Mouse (Mus musculus): ENCODE measurements around the gene Hoxd13. TPM values are rescaled to one million over a fixed set of nuclear protein-coding genes. Genes with fewer than 3 reads are reported as not detected.

Gene Hoxd13
- polyA plus RNA-seq, 1 experiment from 2014 or later = not detected

DNA sequence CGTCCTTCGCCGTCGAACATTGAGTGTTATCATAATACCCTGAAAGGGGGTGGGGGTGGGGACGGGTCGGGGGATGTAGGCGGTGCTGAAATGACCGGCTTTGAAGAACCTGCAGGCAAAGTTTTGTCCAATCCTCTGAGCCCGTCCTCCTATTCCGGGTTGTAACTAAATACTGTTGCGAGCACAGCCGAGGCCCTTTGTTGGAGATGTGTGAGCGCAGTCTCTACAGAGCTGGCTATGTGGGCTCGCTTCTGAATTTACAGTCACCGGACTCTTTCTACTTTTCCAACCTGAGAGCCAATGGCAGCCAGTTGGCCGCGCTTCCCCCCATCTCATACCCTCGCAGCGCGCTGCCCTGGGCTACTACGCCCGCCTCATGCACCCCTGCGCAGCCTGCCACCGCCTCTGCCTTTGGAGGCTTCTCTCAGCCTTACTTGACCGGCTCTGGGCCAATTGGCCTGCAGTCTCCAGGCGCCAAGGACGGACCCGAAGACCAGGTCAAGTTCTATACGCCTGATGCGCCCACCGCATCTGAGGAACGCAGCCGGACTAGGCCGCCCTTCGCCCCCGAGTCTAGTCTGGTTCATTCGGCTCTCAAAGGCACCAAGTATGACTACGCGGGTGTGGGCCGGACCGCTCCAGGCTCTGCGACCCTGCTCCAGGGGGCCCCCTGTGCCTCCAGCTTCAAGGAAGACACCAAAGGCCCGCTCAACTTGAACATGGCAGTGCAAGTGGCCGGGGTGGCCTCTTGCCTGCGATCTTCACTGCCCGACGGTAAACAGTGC lies 7.0 kb downstream of the Hoxd13 start, which contains the start of gene Hoxd12:
TSS of gene Hoxd12 (plus strand) at position 133 of the 785 bp plus-strand sequence.
- no peak within 1 kb of the TSS for H3K9ac ChIP-seq (replicated peaks; ENCODE audit: low read depth, low read length)
- no peaks in the 10 kb centered on the region for H3K36me3 ChIP-seq (ENCODE audit: control insufficient read depth, insufficient read depth, low read length)
- H3K4me1 ChIP-seq (ENCODE audit: control insufficient read depth, insufficient read depth, low read length) = 0 out of 2 replicates have a peak, but pooled peaks cover 2% of the 10 kb centered on the region
- H3K4me3 ChIP-seq (ENCODE audit: low read depth, low read length) = no peak within 1 kb of the TSS
- WGBS = 3% methylated on average over 47 of the region's 47 CpGs
- no peak within 1 kb of the TSS for H3K4me2 ChIP-seq (replicated peaks; ENCODE audit: low read depth, low read length)
- no peak within 1 kb of the TSS for H3K27ac ChIP-seq (ENCODE audit: low read length)
- no peaks in the 10 kb centered on the region for H3K9me3 ChIP-seq (ENCODE audit: control insufficient read depth, low read depth, low read length)
- peaks cover 83% of the 10 kb centered on the region for H3K27me3 ChIP-seq (ENCODE audit: control insufficient read depth, insufficient read depth, low read length)
- ATAC-seq (ENCODE audit: insufficient number of reproducible peaks, insufficient read depth, low FRiP score, low read depth) = no peak

DNA sequence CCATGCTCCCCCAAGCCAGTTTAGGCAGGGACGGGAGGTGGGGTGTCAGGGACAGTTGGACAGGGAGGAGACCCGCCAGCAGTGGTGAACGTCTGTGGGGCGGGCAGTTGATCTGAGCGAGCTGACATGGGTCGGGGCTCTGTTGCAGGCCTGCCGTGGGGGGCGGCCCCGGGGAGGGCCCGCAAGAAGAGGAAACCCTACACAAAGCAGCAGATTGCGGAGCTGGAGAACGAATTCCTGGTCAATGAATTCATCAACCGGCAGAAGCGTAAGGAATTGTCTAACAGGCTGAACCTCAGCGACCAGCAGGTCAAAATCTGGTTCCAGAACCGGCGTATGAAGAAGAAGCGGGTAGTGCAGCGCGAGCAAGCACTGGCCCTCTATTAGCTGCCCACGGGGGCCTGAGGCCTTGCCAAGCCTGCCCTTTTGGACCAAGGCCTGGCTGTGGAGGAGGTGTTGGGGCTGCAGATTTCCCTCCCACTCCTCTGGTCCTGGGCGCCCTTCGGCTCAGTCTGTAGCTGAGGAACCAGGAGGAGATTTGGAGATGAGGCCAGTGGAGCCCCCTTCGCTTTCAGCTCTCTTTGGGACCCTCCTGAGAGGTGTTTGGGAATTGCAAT lies 7.7 kb downstream of the Hoxd13 start:
- H3K4me1 ChIP-seq (ENCODE audit: control insufficient read depth, insufficient read depth, low read length) = 0 out of 2 replicates have a peak, but pooled peaks cover 2% of the 10 kb centered on the region
- no peak overlapping the region for H3K4me3 ChIP-seq (ENCODE audit: low read depth, low read length)
- H3K4me2 ChIP-seq (replicated peaks; ENCODE audit: low read depth, low read length) = no peak overlapping the region
- no peak for ATAC-seq (ENCODE audit: insufficient number of reproducible peaks, insufficient read depth, low FRiP score, low read depth)
- H3K36me3 ChIP-seq (ENCODE audit: control insufficient read depth, insufficient read depth, low read length) = no peaks in the 10 kb centered on the region
- no peak overlapping the region for H3K27ac ChIP-seq (ENCODE audit: low read length)
- WGBS = 7% methylated on average over 24 of the region's 24 CpGs
- H3K9ac ChIP-seq (replicated peaks; ENCODE audit: low read depth, low read length) = no peak overlapping the region
- H3K27me3 ChIP-seq (ENCODE audit: control insufficient read depth, insufficient read depth, low read length) = peaks cover 87% of the 10 kb centered on the region
- H3K9me3 ChIP-seq (ENCODE audit: control insufficient read depth, low read depth, low read length) = no peaks in the 10 kb centered on the region

DNA sequence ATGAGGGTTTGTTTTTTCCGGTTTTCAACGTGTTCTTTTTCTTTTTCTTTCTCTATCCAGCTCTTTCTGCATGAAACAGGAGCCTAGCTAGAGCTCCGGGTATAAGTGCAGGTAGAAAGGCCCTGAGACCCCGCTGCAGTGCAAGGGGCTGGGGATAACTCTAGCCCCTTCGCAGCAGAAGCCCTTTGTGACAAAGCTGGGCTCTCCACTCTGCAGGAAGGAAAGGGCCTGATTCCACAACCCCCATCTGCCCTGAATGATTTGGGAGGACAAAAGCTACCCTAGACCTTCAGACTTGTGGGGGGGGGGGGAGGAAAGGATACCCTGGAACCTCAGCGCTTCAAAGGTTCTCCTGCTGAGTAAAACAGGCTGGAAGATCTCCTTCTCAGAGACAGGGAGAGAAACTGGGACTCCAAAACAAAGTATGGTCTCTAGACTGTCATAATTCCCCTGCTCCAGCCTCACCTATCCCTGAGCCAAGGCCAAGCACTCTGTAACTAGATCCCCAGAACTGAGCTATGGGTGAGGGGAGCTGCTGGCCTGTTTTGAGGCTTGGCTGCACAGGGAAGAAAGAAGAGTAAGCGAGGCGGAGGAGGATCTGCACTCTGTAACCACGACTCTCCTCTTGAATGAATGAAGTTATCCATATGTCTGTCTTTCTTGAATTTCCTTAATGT lies 8.4 kb downstream of the Hoxd13 start:
- no peak overlapping the region for H3K4me2 ChIP-seq (replicated peaks; ENCODE audit: low read depth, low read length)
- no peak for ATAC-seq (ENCODE audit: insufficient number of reproducible peaks, insufficient read depth, low FRiP score, low read depth)
- H3K4me3 ChIP-seq (ENCODE audit: low read depth, low read length) = no peak overlapping the region

DNA sequence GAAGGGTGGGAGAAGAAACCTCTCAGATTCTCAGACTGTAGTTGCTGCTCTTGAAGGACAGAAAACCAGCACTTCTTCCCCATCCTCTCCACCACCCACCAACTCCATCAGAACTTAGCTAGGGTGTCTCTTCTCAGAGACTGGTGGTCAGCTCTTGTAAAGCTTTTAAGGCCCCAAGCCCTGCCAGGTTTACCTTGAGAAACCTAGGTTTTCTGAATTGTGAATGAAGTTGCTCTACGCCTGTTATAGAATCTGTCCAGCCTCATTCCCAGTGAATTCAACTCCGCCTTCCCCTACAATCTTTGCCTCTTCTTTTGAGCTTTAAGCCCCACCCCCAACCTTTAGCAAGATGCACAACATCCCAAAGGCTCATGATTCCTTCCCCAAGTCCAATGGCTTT lies 9.0 kb downstream of the Hoxd13 start:
- H3K27me3 ChIP-seq (ENCODE audit: control insufficient read depth, insufficient read depth, low read length) = peaks cover 92% of the 10 kb centered on the region
- H3K4me1 ChIP-seq (ENCODE audit: control insufficient read depth, insufficient read depth, low read length) = 0 out of 2 replicates have a peak, but pooled peaks cover 2% of the 10 kb centered on the region
- ATAC-seq (ENCODE audit: insufficient number of reproducible peaks, insufficient read depth, low FRiP score, low read depth) = no peak
- H3K4me2 ChIP-seq (replicated peaks; ENCODE audit: low read depth, low read length) = no peak overlapping the region
- no peak overlapping the region for H3K4me3 ChIP-seq (ENCODE audit: low read depth, low read length)
- no peaks in the 10 kb centered on the region for H3K9me3 ChIP-seq (ENCODE audit: control insufficient read depth, low read depth, low read length)
- WGBS = 18% methylated on average over 2 of the region's 2 CpGs
- no peak overlapping the region for H3K9ac ChIP-seq (replicated peaks; ENCODE audit: low read depth, low read length)
- H3K36me3 ChIP-seq (ENCODE audit: control insufficient read depth, insufficient read depth, low read length) = no peaks in the 10 kb centered on the region
- no peak overlapping the region for H3K27ac ChIP-seq (ENCODE audit: low read length)

More for the DNA sequence above, 8.4 kb downstream of the Hoxd13 start:
- 0 out of 2 replicates have a peak, but pooled peaks cover 2% of the 10 kb centered on the region for H3K4me1 ChIP-seq (ENCODE audit: control insufficient read depth, insufficient read depth, low read length)
- H3K9ac ChIP-seq (replicated peaks; ENCODE audit: low read depth, low read length) = no peak overlapping the region
- no peak overlapping the region for H3K27ac ChIP-seq (ENCODE audit: low read length)
- 4% methylated on average over 9 of the region's 9 CpGs for WGBS
- no peaks in the 10 kb centered on the region for H3K9me3 ChIP-seq (ENCODE audit: control insufficient read depth, low read depth, low read length)
- no peaks in the 10 kb centered on the region for H3K36me3 ChIP-seq (ENCODE audit: control insufficient read depth, insufficient read depth, low read length)
- H3K27me3 ChIP-seq (ENCODE audit: control insufficient read depth, insufficient read depth, low read length) = peaks cover 88% of the 10 kb centered on the region

DNA sequence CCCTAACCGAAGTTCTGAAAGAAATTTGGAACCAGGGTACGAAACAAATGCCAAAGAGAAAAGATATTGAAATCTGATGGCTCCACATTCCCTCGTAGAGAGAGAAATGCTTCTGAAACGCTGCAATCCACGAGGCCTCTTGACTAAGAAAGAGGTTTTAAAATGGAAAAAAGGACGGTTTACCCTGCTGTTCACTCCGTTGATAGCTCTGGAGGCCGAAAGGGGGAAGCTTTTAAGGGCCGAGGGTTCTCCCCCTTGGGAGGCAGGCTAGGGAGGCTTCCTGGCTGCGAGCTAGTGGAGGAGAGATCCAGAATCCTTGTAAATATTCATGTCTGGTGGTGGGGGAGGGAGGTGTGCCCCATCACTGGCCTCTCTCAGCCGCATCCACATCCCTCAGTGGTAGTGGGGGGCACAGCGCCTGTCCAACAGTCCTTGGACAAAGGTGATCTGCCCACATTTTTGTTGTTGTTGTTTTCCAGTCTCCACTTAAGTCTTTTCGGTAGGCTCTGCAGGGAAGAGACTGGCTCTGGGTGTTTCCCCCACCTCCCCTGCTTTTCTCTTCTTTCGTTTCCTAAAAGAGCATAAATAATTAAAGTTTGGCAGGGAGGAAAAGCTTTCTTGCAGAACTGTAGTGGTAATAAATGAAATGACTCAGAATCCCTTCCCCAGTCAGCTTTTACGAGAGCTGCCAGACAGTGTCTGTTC lies 10.9 kb downstream of the Hoxd13 start, which contains the start of gene Hoxd11:
TSS of gene Hoxd11 (plus strand) at position 667 of the 705 bp plus-strand sequence.
- Histone ChIP-seq H3K36me3 (ENCODE audit: control insufficient read depth, insufficient read depth, low read length) (no peaks in the 10 kb centered on the region), H3K4me2 (replicated peaks; ENCODE audit: low read depth, low read length) (no peak within 1 kb of the TSS), H3K27me3 (ENCODE audit: control insufficient read depth, insufficient read depth, low read length) (peaks cover 94% of the 10 kb centered on the region), H3K4me1 (ENCODE audit: control insufficient read depth, insufficient read depth, low read length) (no peaks in the 10 kb centered on the region), H3K4me3 (ENCODE audit: low read depth, low read length) (no peak within 1 kb of the TSS), H3K9ac (replicated peaks; ENCODE audit: low read depth, low read length) (no peak within 1 kb of the TSS), H3K9me3 (ENCODE audit: control insufficient read depth, low read depth, low read length) (no peaks in the 10 kb centered on the region), H3K27ac (ENCODE audit: low read length) (no peak within 1 kb of the TSS)
- no peak for ATAC-seq (ENCODE audit: insufficient number of reproducible peaks, insufficient read depth, low FRiP score, low read depth)
- WGBS = 2% methylated on average over 15 of the region's 15 CpGs

DNA sequence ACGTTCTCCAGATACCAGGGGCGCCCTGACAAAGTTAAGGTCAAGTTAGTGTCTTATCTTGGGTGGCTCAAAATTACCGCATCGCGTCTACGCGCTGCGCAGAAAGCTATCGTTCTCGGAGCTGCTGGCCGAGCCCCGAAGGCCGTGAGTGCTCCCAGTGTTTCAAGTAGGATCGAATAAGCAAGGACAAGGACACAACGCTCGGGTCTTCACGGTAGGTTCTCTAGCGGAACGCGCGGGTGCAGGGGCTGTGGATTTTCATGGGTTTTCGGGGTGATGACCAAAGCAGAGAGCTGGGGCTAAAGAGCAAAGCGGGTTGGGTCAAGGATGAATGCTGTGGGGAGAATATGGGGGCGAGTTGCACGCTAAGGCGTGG lies 11.5 kb downstream of the Hoxd13 start:
- Histone ChIP-seq H3K9ac (replicated peaks; ENCODE audit: low read depth, low read length) (no peak overlapping the region), H3K9me3 (ENCODE audit: control insufficient read depth, low read depth, low read length) (no peaks in the 10 kb centered on the region), H3K4me1 (ENCODE audit: control insufficient read depth, insufficient read depth, low read length) (no peaks in the 10 kb centered on the region), H3K27me3 (ENCODE audit: control insufficient read depth, insufficient read depth, low read length) (peaks cover 89% of the 10 kb centered on the region), H3K4me2 (replicated peaks; ENCODE audit: low read depth, low read length) (no peak overlapping the region), H3K27ac (ENCODE audit: low read length) (no peak overlapping the region), H3K4me3 (ENCODE audit: low read depth, low read length) (no peak overlapping the region), H3K36me3 (ENCODE audit: control insufficient read depth, insufficient read depth, low read length) (no peaks in the 10 kb centered on the region)
- WGBS = under 1% methylated on average over 26 of the region's 26 CpGs
- no peak for ATAC-seq (ENCODE audit: insufficient number of reproducible peaks, insufficient read depth, low FRiP score, low read depth)

DNA sequence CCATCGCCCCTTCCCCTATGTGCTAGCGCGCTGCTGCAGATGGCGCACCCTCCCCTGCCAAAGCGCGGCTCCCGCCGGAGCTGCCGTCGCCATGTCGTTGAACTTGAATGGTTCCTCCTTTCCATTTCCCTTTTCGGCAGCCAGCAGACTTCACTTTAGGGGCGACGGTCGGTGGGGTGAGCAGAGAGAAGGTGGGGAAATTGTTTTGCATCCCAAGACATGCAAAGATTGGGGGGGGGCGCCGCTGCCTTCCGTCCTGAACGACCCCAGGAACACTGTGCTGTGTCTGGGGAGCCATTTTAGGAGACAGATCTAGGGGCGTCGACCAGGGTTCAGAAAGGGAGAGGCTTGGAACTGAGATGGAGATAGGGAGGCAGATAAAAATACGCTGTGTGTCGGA lies 11.9 kb downstream of the Hoxd13 start:
- H3K4me3 ChIP-seq (ENCODE audit: low read depth, low read length) = no peak overlapping the region
- ATAC-seq (ENCODE audit: insufficient number of reproducible peaks, insufficient read depth, low FRiP score, low read depth) = no peak
- H3K27me3 ChIP-seq (ENCODE audit: control insufficient read depth, insufficient read depth, low read length) = peaks cover 89% of the 10 kb centered on the region
- no peak overlapping the region for H3K9ac ChIP-seq (replicated peaks; ENCODE audit: low read depth, low read length)
- H3K36me3 ChIP-seq (ENCODE audit: control insufficient read depth, insufficient read depth, low read length) = no peaks in the 10 kb centered on the region
- no peaks in the 10 kb centered on the region for H3K9me3 ChIP-seq (ENCODE audit: control insufficient read depth, low read depth, low read length)
- no peak overlapping the region for H3K27ac ChIP-seq (ENCODE audit: low read length)
- no peak overlapping the region for H3K4me2 ChIP-seq (replicated peaks; ENCODE audit: low read depth, low read length)
- 1% methylated on average over 23 of the region's 23 CpGs for WGBS
- H3K4me1 ChIP-seq (ENCODE audit: control insufficient read depth, insufficient read depth, low read length) = no peaks in the 10 kb centered on the region

Measured in stomach, embryonic 14.5 days (tissue).